Mouse (Mus musculus): ENCODE results near the gene Akap6. TPM values are rescaled to one million over a fixed set of nuclear protein-coding genes. Genes with fewer than 3 reads are reported as not detected.
A peak's percentile ranks its signal among the peaks of the same experiment; 100 is the strongest.

The Akap6 gene
- polyA plus RNA-seq, 1 experiment from 2014 or later, result 2.0 TPM

- Histone ChIP-seq H3K27ac (ENCODE audit: low read length) (no peak overlapping the region), H3K4me1 (ENCODE audit: control insufficient read depth, insufficient read depth, low read length) (peaks cover 11% of the 10 kb centered on the region; the same call in 1 of the 2 replicates), H3K9ac (ENCODE audit: low read length) (no peak overlapping the region), H3K4me3 (replicated peaks; ENCODE audit: low read length) (no peak overlapping the region), H3K27me3 (ENCODE audit: control insufficient read depth, insufficient read depth, low read length) (no peaks in the 10 kb centered on the region), H3K9me3 (replicated peaks; ENCODE audit: control insufficient read depth, low read length) (no peaks in the 10 kb centered on the region), H3K4me2 (ENCODE audit: low read depth, low read length) (no peak overlapping the region), H3K36me3 (ENCODE audit: control insufficient read depth, insufficient read depth, low read length) (no peaks in the 10 kb centered on the region)
- 61% methylated on average over 3 of the region's 3 CpGs for WGBS
- ATAC-seq (ENCODE audit: insufficient read depth, low FRiP score), result no peak
These were observed 70.4 kb downstream of the Akap6 start for GRCm38 (mm10) chr12:52769561-52769960.

- WGBS, result 50% methylated on average over 7 of the region's 7 CpGs
- H3K27ac ChIP-seq (ENCODE audit: low read length), result peak overlapping the region; percentile 30; the same call in 1 of the 2 replicates
- no peaks in the 10 kb centered on the region for H3K36me3 ChIP-seq (ENCODE audit: control insufficient read depth, insufficient read depth, low read length)
- ATAC-seq (ENCODE audit: insufficient read depth, low FRiP score), result 0 out of 2 replicates have a peak, but pooled peaks have one; percentile 46
- H3K4me3 ChIP-seq (replicated peaks; ENCODE audit: low read length), result no peak overlapping the region
- no peaks in the 10 kb centered on the region for H3K9me3 ChIP-seq (replicated peaks; ENCODE audit: control insufficient read depth, low read length)
- H3K27me3 ChIP-seq (ENCODE audit: control insufficient read depth, insufficient read depth, low read length), result no peaks in the 10 kb centered on the region
- no peak overlapping the region for H3K9ac ChIP-seq (ENCODE audit: low read length)
- H3K4me1 ChIP-seq (ENCODE audit: control insufficient read depth, insufficient read depth, low read length), result peaks cover 11% of the 10 kb centered on the region; the same call in 1 of the 2 replicates
- H3K4me2 ChIP-seq (ENCODE audit: low read depth, low read length), result no peak overlapping the region
These were observed 72.7 kb downstream of the Akap6 start for GRCm38 (mm10) chr12:52771931-52772330.

GRCm38 (mm10) chr12:52772494-52773280 is 73.5 kb downstream of the Akap6 start:
- no peak overlapping the region for H3K4me3 ChIP-seq (replicated peaks; ENCODE audit: low read length)
- H3K4me1 ChIP-seq (ENCODE audit: control insufficient read depth, insufficient read depth, low read length), result peaks cover 11% of the 10 kb centered on the region; the same call in 1 of the 2 replicates
- H3K27me3 ChIP-seq (ENCODE audit: control insufficient read depth, insufficient read depth, low read length), result no peaks in the 10 kb centered on the region
- no peak overlapping the region for H3K9ac ChIP-seq (ENCODE audit: low read length)
- H3K27ac ChIP-seq (ENCODE audit: low read length), result peak overlapping the region; percentile 86
- ATAC-seq (ENCODE audit: insufficient read depth, low FRiP score), result peak; percentile 72; the same call in 1 of the 2 replicates
- 24% methylated on average over 11 of the region's 11 CpGs for whole genome bisulfite sequencing
- H3K36me3 ChIP-seq (ENCODE audit: control insufficient read depth, insufficient read depth, low read length), result no peaks in the 10 kb centered on the region
- no peaks in the 10 kb centered on the region for H3K9me3 ChIP-seq (replicated peaks; ENCODE audit: control insufficient read depth, low read length)
- peak overlapping the region; percentile 34 for H3K4me2 ChIP-seq (ENCODE audit: low read depth, low read length)

- Histone ChIP-seq H3K27ac (ENCODE audit: low read length) (no peak overlapping the region; the same call in 1 of the 2 replicates), H3K36me3 (ENCODE audit: control insufficient read depth, insufficient read depth, low read length) (no peaks in the 10 kb centered on the region), H3K27me3 (ENCODE audit: control insufficient read depth, insufficient read depth, low read length) (no peaks in the 10 kb centered on the region), H3K9ac (ENCODE audit: low read length) (no peak overlapping the region), H3K4me1 (ENCODE audit: control insufficient read depth, insufficient read depth, low read length) (peaks cover 11% of the 10 kb centered on the region; the same call in 1 of the 2 replicates), H3K9me3 (replicated peaks; ENCODE audit: control insufficient read depth, low read length) (no peaks in the 10 kb centered on the region), H3K4me2 (ENCODE audit: low read depth, low read length) (0 out of 2 replicates have a peak overlapping the region, but pooled peaks have one; percentile 15), H3K4me3 (replicated peaks; ENCODE audit: low read length) (no peak overlapping the region)
- WGBS, result 42% methylated on average over 3 of the region's 3 CpGs
- no peak for ATAC-seq (ENCODE audit: insufficient read depth, low FRiP score)
These were observed 74.7 kb downstream of the Akap6 start for GRCm38 (mm10) chr12:52773847-52774246.

GRCm38 (mm10) chr12:52774382-52774781 is 75.2 kb downstream of the Akap6 start:
- WGBS, result 25% methylated on average over 6 of the region's 6 CpGs
- H3K27ac ChIP-seq (ENCODE audit: low read length), result peak overlapping the region; percentile 60
- ATAC-seq (ENCODE audit: insufficient read depth, low FRiP score), result no peak
- no peaks in the 10 kb centered on the region for H3K27me3 ChIP-seq (ENCODE audit: control insufficient read depth, insufficient read depth, low read length)
- no peak overlapping the region for H3K4me2 ChIP-seq (ENCODE audit: low read depth, low read length)
- no peaks in the 10 kb centered on the region for H3K36me3 ChIP-seq (ENCODE audit: control insufficient read depth, insufficient read depth, low read length)
- no peak overlapping the region for H3K9ac ChIP-seq (ENCODE audit: low read length)
- H3K9me3 ChIP-seq (replicated peaks; ENCODE audit: control insufficient read depth, low read length), result no peaks in the 10 kb centered on the region
- peaks cover 11% of the 10 kb centered on the region; the same call in 1 of the 2 replicates for H3K4me1 ChIP-seq (ENCODE audit: control insufficient read depth, insufficient read depth, low read length)
- H3K4me3 ChIP-seq (replicated peaks; ENCODE audit: low read length), result no peak overlapping the region

GRCm38 (mm10) chr12:52780216-52780615 is 81.0 kb downstream of the Akap6 start:
- Histone ChIP-seq H3K27ac (ENCODE audit: low read length) (no peak overlapping the region), H3K36me3 (ENCODE audit: control insufficient read depth, insufficient read depth, low read length) (no peaks in the 10 kb centered on the region)
- ATAC-seq (ENCODE audit: insufficient read depth, low FRiP score), result no peak

GRCm38 (mm10) chr12:52781066-52781465 is 81.9 kb downstream of the Akap6 start:
- Histone ChIP-seq H3K36me3 (ENCODE audit: control insufficient read depth, insufficient read depth, low read length) (no peaks in the 10 kb centered on the region), H3K9me3 (replicated peaks; ENCODE audit: control insufficient read depth, low read length) (no peaks in the 10 kb centered on the region), H3K4me3 (replicated peaks; ENCODE audit: low read length) (no peak overlapping the region), H3K4me2 (ENCODE audit: low read depth, low read length) (no peak overlapping the region), H3K27me3 (ENCODE audit: control insufficient read depth, insufficient read depth, low read length) (no peaks in the 10 kb centered on the region), H3K4me1 (ENCODE audit: control insufficient read depth, insufficient read depth, low read length) (no peaks in the 10 kb centered on the region), H3K9ac (ENCODE audit: low read length) (no peak overlapping the region), H3K27ac (ENCODE audit: low read length) (no peak overlapping the region)
- no peak for ATAC-seq (ENCODE audit: insufficient read depth, low FRiP score)
- 71% methylated on average over 7 of the region's 7 CpGs for WGBS

More at GRCm38 (mm10) chr12:52780216-52780615, 81.0 kb downstream of the Akap6 start:
- Histone ChIP-seq H3K4me2 (ENCODE audit: low read depth, low read length) (no peak overlapping the region), H3K4me1 (ENCODE audit: control insufficient read depth, insufficient read depth, low read length) (no peaks in the 10 kb centered on the region), H3K9me3 (replicated peaks; ENCODE audit: control insufficient read depth, low read length) (no peaks in the 10 kb centered on the region), H3K9ac (ENCODE audit: low read length) (no peak overlapping the region), H3K4me3 (replicated peaks; ENCODE audit: low read length) (no peak overlapping the region), H3K27me3 (ENCODE audit: control insufficient read depth, insufficient read depth, low read length) (no peaks in the 10 kb centered on the region)
- 48% methylated on average over 5 of the region's 5 CpGs for WGBS

- Histone ChIP-seq H3K36me3 (ENCODE audit: control insufficient read depth, insufficient read depth, low read length) (no peaks in the 10 kb centered on the region), H3K9me3 (replicated peaks; ENCODE audit: control insufficient read depth, low read length) (no peaks in the 10 kb centered on the region), H3K27ac (ENCODE audit: low read length) (no peak overlapping the region), H3K27me3 (ENCODE audit: control insufficient read depth, insufficient read depth, low read length) (no peaks in the 10 kb centered on the region), H3K4me3 (replicated peaks; ENCODE audit: low read length) (peak overlapping the region; percentile 23; the same call in 1 of the 2 replicates), H3K4me2 (ENCODE audit: low read depth, low read length) (peak overlapping the region; percentile 42), H3K4me1 (ENCODE audit: control insufficient read depth, insufficient read depth, low read length) (no peaks in the 10 kb centered on the region), H3K9ac (ENCODE audit: low read length) (peak overlapping the region; percentile 32; the same call in 1 of the 2 replicates)
- ATAC-seq (ENCODE audit: insufficient read depth, low FRiP score), result peak; percentile 62; the same call in 1 of the 2 replicates
- 10% methylated on average over 14 of the region's 14 CpGs for WGBS
These were observed 83.8 kb downstream of the Akap6 start for GRCm38 (mm10) chr12:52782902-52783441.

- H3K4me2 ChIP-seq (ENCODE audit: low read depth, low read length), result no peak overlapping the region
- no peak overlapping the region for H3K4me3 ChIP-seq (replicated peaks; ENCODE audit: low read length)
- no peak overlapping the region for H3K9ac ChIP-seq (ENCODE audit: low read length)
- ATAC-seq (ENCODE audit: insufficient read depth, low FRiP score), result no peak
- H3K9me3 ChIP-seq (replicated peaks; ENCODE audit: control insufficient read depth, low read length), result no peaks in the 10 kb centered on the region
- H3K36me3 ChIP-seq (ENCODE audit: control insufficient read depth, insufficient read depth, low read length), result no peaks in the 10 kb centered on the region
- peaks cover 1% of the 10 kb centered on the region; the same call in 1 of the 2 replicates for H3K4me1 ChIP-seq (ENCODE audit: control insufficient read depth, insufficient read depth, low read length)
- no peak overlapping the region for H3K27ac ChIP-seq (ENCODE audit: low read length)
- H3K27me3 ChIP-seq (ENCODE audit: control insufficient read depth, insufficient read depth, low read length), result no peaks in the 10 kb centered on the region
These were observed 86.0 kb downstream of the Akap6 start for GRCm38 (mm10) chr12:52785217-52785616.
